Mouse (Mus musculus) intestine, postnatal 0 days (tissue): ENCODE results near the gene Il13. TPM values are rescaled to one million over a fixed set of nuclear protein-coding genes. Genes with fewer than 3 reads are reported as not detected.

Source experiments
- ATAC-seq: fragments of 200-750 bp; cut with Nextera tagmentation; 2 replicates; pipeline ENCODE4 v1.8.0; 2017; ENCODE audit warnings: mild to moderate bottlenecking, moderate TSS enrichment, moderate library complexity
- H3K27ac ChIP-seq: fragments of 300-500 bp; sonication (generic); 2 replicates; pipeline ENCODE4 v1.5.1; 2014; ENCODE audit warnings: mild to moderate bottlenecking, low read depth, low read length, moderate library complexity
- H3K27me3 ChIP-seq: fragments of 300-500 bp; sonication (generic); replicated peaks from 2 replicates; pipeline ENCODE4 v1.6.1; 2014; ENCODE audit warnings: low read length, mixed read lengths; ENCODE audit not compliant: control insufficient read depth, insufficient read depth
- H3K36me3 ChIP-seq: fragments of 300-500 bp; sonication (generic); 2 replicates; pipeline ENCODE4 v1.6.1; 2014; ENCODE audit warnings: mild to moderate bottlenecking, moderate library complexity; ENCODE audit not compliant: control insufficient read depth, insufficient read depth
- H3K4me1 ChIP-seq: fragments of 300-500 bp; sonication (generic); replicated peaks from 2 replicates; pipeline ENCODE4 v1.6.1; 2014; ENCODE audit warnings: antibody characterized with exemption, low read length, mixed read lengths; ENCODE audit not compliant: control insufficient read depth, insufficient read depth
- H3K4me2 ChIP-seq: fragments of 300-500 bp; sonication (generic); replicated peaks from 2 replicates; pipeline ENCODE4 v1.6.1; 2014; ENCODE audit warnings: low read depth, mild to moderate bottlenecking, moderate library complexity
- H3K4me3 ChIP-seq: fragments of 300-500 bp; sonication (generic); 2 replicates; pipeline ENCODE4 v1.5.1; 2014; ENCODE audit warnings: low read depth, low read length
- H3K9ac ChIP-seq: fragments of 300-500 bp; sonication (generic); 2 replicates; pipeline ENCODE4 v1.6.1; 2014; ENCODE audit warnings: mild to moderate bottlenecking, low read depth, low read length
- H3K9me3 ChIP-seq: fragments of 300-500 bp; sonication (generic); 2 replicates; pipeline ENCODE4 v1.6.1; 2016; ENCODE audit warnings: mixed run types; ENCODE audit not compliant: control insufficient read depth
- CTCF ChIP-seq: sonication (generic); IDR thresholded peaks from 2 replicates; pipeline ENCODE4 v1.5.1; 2016; ENCODE audit warnings: low read depth, mild to moderate bottlenecking, control low read depth, antibody characterized with exemption, moderate library complexity
- WGBS: fragments of 180-500 bp; shearing (Covaris S2); extraction: QIAGEN DNeasy Blood & Tissue Kit; methylation state at CpG from one replicate; pipeline ENCODE4 v1.1.7; 2014; 5-methylcytosine and 5-hydroxymethylcytosine counted together
- polyA plus RNA-seq: library from polyadenylated mRNA; unstranded; fragments of >200 nt; fragmentation: Nextera tagmentation; extraction: Ambion mirVana; gene quantifications from 2 replicates; pipeline ENCODE4 v1.2.1, GENCODE M21; 2015

Il13 gene
- polyA plus RNA-seq, 1 experiment from 2014 or later: not detected

GRCm38 (mm10) chr11:53584849-53585248 lies 49.7 kb downstream of the Il13 start:
- H3K4me2 ChIP-seq: no peak overlapping the region
- no peaks in the 10 kb centered on the region for H3K9me3 ChIP-seq
- no peaks in the 10 kb centered on the region for H3K27me3 ChIP-seq
- no peak overlapping the region for H3K9ac ChIP-seq
- 57% methylated on average over 3 of the region's 3 CpGs for WGBS
- H3K27ac ChIP-seq: no peak overlapping the region
- peak; percentile 76 for TF ChIP-seq CTCF
- no peak for ATAC-seq
- no peaks in the 10 kb centered on the region for H3K4me1 ChIP-seq
- no peak overlapping the region for H3K4me3 ChIP-seq
- H3K36me3 ChIP-seq: peaks cover 31% of the 10 kb centered on the region

- Histone ChIP-seq H3K9me3 (no peaks in the 10 kb centered on the region), H3K4me1 (no peaks in the 10 kb centered on the region), H3K9ac (no peak overlapping the region), H3K27ac (no peak overlapping the region), H3K4me3 (no peak overlapping the region), H3K27me3 (no peaks in the 10 kb centered on the region), H3K4me2 (no peak overlapping the region), H3K36me3 (peaks cover 27% of the 10 kb centered on the region)
- 67% methylated on average over 10 of the region's 10 CpGs for WGBS
- TF ChIP-seq CTCF: peak; percentile 59
- no peak for ATAC-seq
Measured at GRCm38 (mm10) chr11:53583151-53583550, 51.4 kb downstream of the Il13 start.

Other genes with a start within 250 kb of the Il13 start
- gene Leap2, start 211.5 kb downstream of the Il13 start, polyA plus RNA-seq: 1,325 and 1,459 TPM in 2 replicates
- 2,040 and 2,166 TPM in 2 replicates for gene Uqcrq, start 203.9 kb downstream of the Il13 start, polyA plus RNA-seq
- gene Gdf9, start 203.7 kb downstream of the Il13 start, polyA plus RNA-seq: 5.5 and 5.6 TPM in 2 replicates
- gene Gm10447, start 177.6 kb downstream of the Il13 start, polyA plus RNA-seq: 0.12 and 0.23 TPM in 2 replicates
- 3.0 and 3.7 TPM in 2 replicates for gene Shroom1, start 177.5 kb downstream of the Il13 start, polyA plus RNA-seq
- gene Gm9837, start 164.2 kb downstream of the Il13 start, polyA plus RNA-seq: not detected in 2 replicates
- gene Gm9945, start 154.5 kb downstream of the Il13 start, polyA plus RNA-seq: not detected in 2 replicates
- gene Sowaha, start 154.4 kb downstream of the Il13 start, polyA plus RNA-seq: 1.1 and 1.5 TPM in 2 replicates
- 10.0 and 10.5 TPM in 2 replicates for gene Sept8, start 115.4 kb downstream of the Il13 start, polyA plus RNA-seq
- gene Kif3a, start 67.3 kb downstream of the Il13 start, polyA plus RNA-seq: 17.0 and 18.4 TPM in 2 replicates
- 0.29 and 0.39 TPM in 2 replicates for gene Il4, start 16.0 kb downstream of the Il13 start, polyA plus RNA-seq
- gene Rad50, start 72.6 kb upstream of the Il13 start, polyA plus RNA-seq: 15.6 and 19.3 TPM in 2 replicates
- gene Il5, start 86.1 kb upstream of the Il13 start, polyA plus RNA-seq: not detected in 2 replicates
- 64.3 and 76.1 TPM in 2 replicates for gene Irf1, start 135.3 kb upstream of the Il13 start, polyA plus RNA-seq
- 0.17 and 0.67 TPM in 2 replicates for gene Gm17334, start 138.5 kb upstream of the Il13 start, polyA plus RNA-seq
- 6.5 and 8.0 TPM in 2 replicates for gene Gm12216, start 224.6 kb upstream of the Il13 start, polyA plus RNA-seq